8 mouse cellular contexts compared by ENCODE assay signal in the genomic region with DNA sequence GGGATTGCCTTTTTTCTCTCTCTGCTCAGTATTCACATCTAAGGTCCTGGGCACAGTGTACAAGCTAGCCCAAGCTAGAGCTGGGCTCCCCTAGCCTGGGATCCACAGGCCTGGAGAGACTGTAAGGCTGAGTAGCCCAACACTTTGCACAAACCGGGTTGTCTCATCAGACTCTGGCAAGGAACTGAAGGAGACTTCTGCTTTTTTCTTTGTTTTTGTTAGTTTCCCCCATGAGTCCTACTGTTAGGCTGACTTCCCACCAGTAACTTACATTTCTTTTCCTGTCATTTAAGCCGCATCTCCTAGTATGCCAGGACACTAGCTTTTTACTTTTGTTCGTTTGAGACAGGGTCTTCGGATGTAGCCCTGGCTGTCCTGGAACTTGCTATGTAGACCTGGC. TPM values are rescaled to one million over a fixed set of nuclear protein-coding genes. Genes with fewer than 3 reads are reported as not detected.
A peak's percentile ranks its signal among the peaks of the same experiment; 100 is the strongest.
DNase-seq lines count a peak whose midpoint lies in the region; ATAC-seq and TF ChIP-seq lines count a peak whose summit lies in the region.

No protein-coding gene starts in this region.

- no peak for TF ChIP-seq CTCF in lung, postnatal 0 days (IDR thresholded peaks at IDR 0.05)

- no peak for DNase-seq in kidney, postnatal 10 days
- no peak for DNase-seq in limb, embryonic 10.5 days (ENCODE audit: low spot score)
- DNase-seq in lung, postnatal 0 days (ENCODE audit: low spot score), result no peak
- no peak for DNase-seq in frontal cortex, postnatal 36 days (ENCODE audit: low spot score in 2 of 2)
- no peak for DNase-seq in embryo, embryonic 10 days (ENCODE audit: low spot score)

- no peaks in the 10 kb centered on the region for H3K9me3 ChIP-seq in kidney, embryonic 15.5 days (replicated peaks)
- no peaks in the 10 kb centered on the region for H3K9me3 ChIP-seq in embryonic facial prominence, embryonic 15.5 days (replicated peaks)
- H3K9me3 ChIP-seq in limb, embryonic 10.5 days (replicated peaks), result no peaks in the 10 kb centered on the region
- H3K9me3 ChIP-seq in lung, postnatal 0 days (ENCODE audit: low read length), result no peaks in the 10 kb centered on the region

- no peak for TF ChIP-seq EP300 in lung, postnatal 0 days (IDR thresholded peaks at IDR 0.05)

- peak overlapping the region; percentile 56 for H3K4me3 ChIP-seq in kidney, embryonic 15.5 days (replicated peaks)
- no peak overlapping the region; the same call in 1 of the 2 replicates for H3K4me3 ChIP-seq in embryonic facial prominence, embryonic 15.5 days (replicated peaks)
- peak overlapping the region; percentile 58 for H3K4me3 ChIP-seq in limb, embryonic 10.5 days
- H3K4me3 ChIP-seq in myocyte, result peak overlapping the region; percentile 47
- H3K4me3 ChIP-seq in lung, postnatal 0 days (ENCODE audit: low read depth, low read length), result no peak overlapping the region; the same call in 1 of the 2 replicates

- H3K27me3 ChIP-seq in kidney, embryonic 15.5 days, result peaks cover 45% of the 10 kb centered on the region
- no peaks in the 10 kb centered on the region for H3K27me3 ChIP-seq in embryonic facial prominence, embryonic 15.5 days
- H3K27me3 ChIP-seq in limb, embryonic 10.5 days (ENCODE audit: low read depth, poor library complexity, severe bottlenecking), result peaks cover 51% of the 10 kb centered on the region
- no peaks in the 10 kb centered on the region for H3K27me3 ChIP-seq in myocyte (ENCODE audit: control insufficient read depth, insufficient read depth, insufficient read length)
- 0 out of 2 replicates have a peak, but pooled peaks cover 5% of the 10 kb centered on the region for H3K27me3 ChIP-seq in lung, postnatal 0 days (replicated peaks; ENCODE audit: insufficient read depth, low read length)

- no peak overlapping the region for H3K9ac ChIP-seq in kidney, embryonic 15.5 days
- no peak overlapping the region for H3K9ac ChIP-seq in embryonic facial prominence, embryonic 15.5 days
- H3K9ac ChIP-seq in lung, postnatal 0 days (replicated peaks; ENCODE audit: low read depth), result no peak overlapping the region

- no peak for ATAC-seq in kidney, embryonic 15.5 days (replicated peaks; ENCODE audit: low FRiP score)
- no peak for ATAC-seq in embryonic facial prominence, embryonic 15.5 days (ENCODE audit: insufficient number of reproducible peaks, low FRiP score, low TSS enrichment, low read depth)
- ATAC-seq in lung, postnatal 0 days, result no peak

- H3ac ChIP-seq in myocyte (ENCODE audit: control insufficient read depth, insufficient read length), result no peak overlapping the region

- no peak overlapping the region for H3K27ac ChIP-seq in kidney, embryonic 15.5 days
- H3K27ac ChIP-seq in embryonic facial prominence, embryonic 15.5 days (replicated peaks), result no peak overlapping the region
- peak overlapping the region; percentile 76; the same call in 1 of the 2 replicates for H3K27ac ChIP-seq in limb, embryonic 10.5 days
- no peak overlapping the region for H3K27ac ChIP-seq in lung, postnatal 0 days (ENCODE audit: low read length)

- peaks cover 18% of the 10 kb centered on the region for H3K4me1 ChIP-seq in kidney, embryonic 15.5 days
- peaks cover 17% of the 10 kb centered on the region; the same call in 1 of the 2 replicates for H3K4me1 ChIP-seq in embryonic facial prominence, embryonic 15.5 days
- peaks cover 18% of the 10 kb centered on the region for H3K4me1 ChIP-seq in limb, embryonic 10.5 days
- H3K4me1 ChIP-seq in lung, postnatal 0 days (ENCODE audit: insufficient read depth, low read depth, low read length), result peaks cover 5% of the 10 kb centered on the region; the same call in 1 of the 2 replicates

- no peak for TF ChIP-seq POLR2A in myocyte (IDR thresholded peaks at IDR 0.05; ENCODE audit: insufficient read length, low read depth)

- H3K36me3 ChIP-seq in kidney, embryonic 15.5 days, result no peaks in the 10 kb centered on the region
- H3K36me3 ChIP-seq in embryonic facial prominence, embryonic 15.5 days, result no peaks in the 10 kb centered on the region
- no peaks in the 10 kb centered on the region for H3K36me3 ChIP-seq in limb, embryonic 10.5 days
- no peaks in the 10 kb centered on the region for H3K36me3 ChIP-seq in myocyte (ENCODE audit: control insufficient read depth, insufficient read depth)
- H3K36me3 ChIP-seq in lung, postnatal 0 days (ENCODE audit: insufficient read depth, low read length), result no peaks in the 10 kb centered on the region

- no peaks in the 10 kb centered on the region for H3K79me2 ChIP-seq in myocyte (ENCODE audit: control insufficient read depth, insufficient read depth)

- 75% methylated on average over 4 of the region's 4 CpGs for WGBS in kidney, embryonic 15.5 days
- WGBS in embryonic facial prominence, embryonic 15.5 days, result 80% methylated on average over 4 of the region's 4 CpGs
- 78% methylated on average over 4 of the region's 4 CpGs for WGBS in limb, embryonic 10.5 days
- WGBS in lung, postnatal 0 days, result 78% methylated on average over 4 of the region's 4 CpGs

- H3K4me2 ChIP-seq in kidney, embryonic 15.5 days, result peak overlapping the region; percentile 97
- H3K4me2 ChIP-seq in embryonic facial prominence, embryonic 15.5 days (replicated peaks), result peak overlapping the region; percentile 97; the same call in 1 of the 2 replicates
- peak overlapping the region; percentile 97 for H3K4me2 ChIP-seq in myocyte (ENCODE audit: low read depth)
- H3K4me2 ChIP-seq in lung, postnatal 0 days (replicated peaks; ENCODE audit: low read depth, low read length), result no peak overlapping the region; the same call in 1 of the 2 replicates

TF ChIP-seq in myocyte, 11 proteins besides CTCF, POLR2A, EP300 and RAD21:
- TF ChIP-seq POLR2AphosphoS2 (IDR thresholded peaks at IDR 0.05; ENCODE audit: insufficient read length, low read depth) (no peak), TCF3 (IDR thresholded peaks at IDR 0.05; ENCODE audit: insufficient read length, low read depth) (no peak), E2F4 (IDR thresholded peaks at IDR 0.05; ENCODE audit: insufficient read depth) (no peak), TCF12 (IDR thresholded peaks at IDR 0.05; ENCODE audit: insufficient read depth, poor library complexity, severe bottlenecking) (no peak), USF1 (IDR thresholded peaks at IDR 0.05; ENCODE audit: low read depth) (no peak), REST (IDR thresholded peaks at IDR 0.05; ENCODE audit: insufficient read depth, insufficient read length) (no peak), MYOD1 (IDR thresholded peaks at IDR 0.05; ENCODE audit: control insufficient read depth in 1 of 3, insufficient read length in 2 of 3, low read depth in 2 of 3) (no peak), MYOG (IDR thresholded peaks at IDR 0.05; ENCODE audit: control insufficient read depth in 1 of 3, insufficient read depth in 1 of 3, insufficient read length in 2 of 3, low read depth in 2 of 3) (no peak), CEBPB (IDR thresholded peaks at IDR 0.05; ENCODE audit: insufficient read depth, poor library complexity, severe bottlenecking) (no peak), SRF (IDR thresholded peaks at IDR 0.05; ENCODE audit: control insufficient read depth, insufficient read length, low read depth) (no peak), MAX (IDR thresholded peaks at IDR 0.05; ENCODE audit: low read depth) (no peak)

RNA-seq across cellular contexts. Expression of a gene that starts 1.1 kb away (rescaled TPM):
- 1.4 and 1.9 TPM in 2 replicates for polyA plus RNA-seq in kidney, embryonic 15.5 days (2015; fragmentation: Nextera tagmentation; extraction: Ambion mirVana)
- 5.6 and 6.1 TPM in 2 replicates for polyA plus RNA-seq in embryonic facial prominence, embryonic 15.5 days (2015; fragmentation: Nextera tagmentation; extraction: Ambion mirVana)
- polyA plus RNA-seq in limb, embryonic 10.5 days (2016; fragmentation: Nextera tagmentation; extraction: Ambion mirVana), result 1.1 TPM in 2 replicates
- 2.0 TPM for polyA plus RNA-seq in myocyte (2012; fragmentation: generic; extraction: Trizol)
- 0.70 and 1.1 TPM in 2 replicates for polyA plus RNA-seq in lung, postnatal 0 days (2015; fragmentation: Nextera tagmentation; extraction: Ambion mirVana)

RNA-seq across cellular contexts. Expression of a gene that starts 39.8 kb away (rescaled TPM):
- polyA plus RNA-seq in kidney, embryonic 15.5 days (2015; fragmentation: Nextera tagmentation; extraction: Ambion mirVana), result 47.1 and 53.2 TPM in 2 replicates
- polyA plus RNA-seq in embryonic facial prominence, embryonic 15.5 days (2015; fragmentation: Nextera tagmentation; extraction: Ambion mirVana), result 168 and 169 TPM in 2 replicates
- 160 and 171 TPM in 2 replicates for polyA plus RNA-seq in limb, embryonic 10.5 days (2016; fragmentation: Nextera tagmentation; extraction: Ambion mirVana)
- 469 TPM for polyA plus RNA-seq in myocyte (2012; fragmentation: generic; extraction: Trizol)
- 7.3 and 8.6 TPM in 2 replicates for polyA plus RNA-seq in lung, postnatal 0 days (2015; fragmentation: Nextera tagmentation; extraction: Ambion mirVana)

RNA-seq across cellular contexts. Expression of a gene that starts 48.9 kb away (rescaled TPM):
- 3.9 and 5.6 TPM in 2 replicates for polyA plus RNA-seq in kidney, embryonic 15.5 days (2015; fragmentation: Nextera tagmentation; extraction: Ambion mirVana)
- 5.0 TPM in 2 replicates for polyA plus RNA-seq in embryonic facial prominence, embryonic 15.5 days (2015; fragmentation: Nextera tagmentation; extraction: Ambion mirVana)
- polyA plus RNA-seq in limb, embryonic 10.5 days (2016; fragmentation: Nextera tagmentation; extraction: Ambion mirVana), result 2.4 and 2.8 TPM in 2 replicates
- polyA plus RNA-seq in myocyte (2012; fragmentation: generic; extraction: Trizol), result 1.6 TPM
- polyA plus RNA-seq in lung, postnatal 0 days (2015; fragmentation: Nextera tagmentation; extraction: Ambion mirVana), result 2.6 TPM in 2 replicates

Comparison
In these comparisons a context has a peak if more than half of its experiments do, and no peak if none do; other contexts are left out.
1. H3K4me3 ChIP-seq: peak in kidney, embryonic 15.5 days (single experiment), limb, embryonic 10.5 days (single experiment) and myocyte (single experiment); none in embryonic facial prominence, embryonic 15.5 days (single experiment) and lung, postnatal 0 days (single experiment).